Mouse (Mus musculus) embryonic facial prominence, embryonic 11.5 days (tissue): ENCODE measurements at regions not wholly inside any gene's neighbourhood (a gene's known extent, or its start where the extent isn't known, plus 50 kb on each side); places are given as distances from the start of the nearest gene placed in this dataset.

Experiments used
- ATAC-seq: fragments of 200-750 bp; cut with Nextera tagmentation; replicated peaks from 2 replicates; pipeline ENCODE4 v1.8.0; 2017; ENCODE audit warnings: low read depth; ENCODE audit not compliant: insufficient number of reproducible peaks, low FRiP score, low TSS enrichment
- DNase-seq: peaks from one replicate; pipeline ENCODE4 v3.0.0-alpha.2; 2015; ENCODE audit warnings: low spot score
- H3K27ac ChIP-seq: fragments of 300-500 bp; sonication (generic); replicated peaks from 2 replicates; pipeline ENCODE4 v1.5.1; 2014; ENCODE audit warnings: mild to moderate bottlenecking, low read depth, low read length, control low read depth
- H3K27me3 ChIP-seq: fragments of 300-500 bp; sonication (generic); 2 replicates; pipeline ENCODE4 v1.6.1; 2014; ENCODE audit warnings: mild to moderate bottlenecking, low read length, moderate library complexity, mixed read lengths; ENCODE audit not compliant: control insufficient read depth, insufficient read depth
- H3K36me3 ChIP-seq: fragments of 300-500 bp; sonication (generic); replicated peaks from 2 replicates; pipeline ENCODE4 v1.6.1; 2014; ENCODE audit warnings: low read depth, mild to moderate bottlenecking, low read length, moderate library complexity, mixed read lengths; ENCODE audit not compliant: control insufficient read depth, insufficient read depth
- H3K4me1 ChIP-seq: fragments of 300-500 bp; sonication (generic); 2 replicates; pipeline ENCODE4 v1.6.1; 2014; ENCODE audit warnings: low read length, mixed read lengths; ENCODE audit not compliant: control insufficient read depth, insufficient read depth
- H3K4me2 ChIP-seq: fragments of 300-500 bp; sonication (generic); 2 replicates; pipeline ENCODE4 v1.6.1; 2014; ENCODE audit warnings: low read depth, mild to moderate bottlenecking, control low read depth, low read length, moderate library complexity
- H3K4me3 ChIP-seq: fragments of 300-500 bp; sonication (generic); 2 replicates; pipeline ENCODE4 v1.5.1; 2014; ENCODE audit warnings: low read depth, low read length, control low read depth
- H3K9ac ChIP-seq: fragments of 300-500 bp; sonication (generic); replicated peaks from 2 replicates; pipeline ENCODE4 v1.6.1; 2014; ENCODE audit warnings: mild to moderate bottlenecking, control low read depth, low read length
- H3K9me3 ChIP-seq: fragments of 300-500 bp; sonication (generic); replicated peaks from 2 replicates; pipeline ENCODE4 v1.6.1; 2016; ENCODE audit warnings: mild to moderate bottlenecking, low read length, inconsistent platforms, mixed read lengths; ENCODE audit not compliant: control insufficient read depth
- WGBS: fragments of 180-500 bp; shearing (Covaris S2); extraction: QIAGEN DNeasy Blood & Tissue Kit; methylation state at CpG from one replicate; pipeline ENCODE4 v1.1.7; 2014; 5-methylcytosine and 5-hydroxymethylcytosine counted together

DNA sequence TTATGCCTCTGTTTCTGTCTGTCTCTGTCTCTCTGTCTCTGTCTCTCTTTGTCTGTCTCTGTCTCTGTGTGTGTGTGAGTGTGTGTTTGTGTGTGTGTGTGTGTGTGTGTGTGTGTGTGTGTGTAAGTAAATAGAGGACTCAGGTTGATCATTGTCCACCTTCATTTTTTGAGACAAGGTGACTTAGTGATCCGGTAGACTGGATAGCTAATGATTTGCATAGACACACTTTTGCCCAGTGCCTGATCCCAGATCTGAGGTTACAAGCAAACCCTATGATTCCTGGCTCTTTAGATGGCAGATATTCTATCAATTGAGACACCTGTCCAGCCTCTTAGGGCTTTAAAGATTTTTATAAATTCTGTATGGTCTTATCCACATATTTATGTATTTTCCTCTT, 706.9 kb upstream of the Apob start:
- no peak for ATAC-seq
- Histone ChIP-seq H3K9me3 (no peaks in the 10 kb centered on the region), H3K4me3 (no peak overlapping the region), H3K9ac (no peak overlapping the region), H3K27me3 (no peaks in the 10 kb centered on the region), H3K36me3 (no peaks in the 10 kb centered on the region), H3K4me2 (no peak overlapping the region), H3K27ac (no peak overlapping the region), H3K4me1 (no peaks in the 10 kb centered on the region)
- DNase-seq = no peak
- WGBS = 97% methylated on average over 1 of the region's 1 CpGs

DNA sequence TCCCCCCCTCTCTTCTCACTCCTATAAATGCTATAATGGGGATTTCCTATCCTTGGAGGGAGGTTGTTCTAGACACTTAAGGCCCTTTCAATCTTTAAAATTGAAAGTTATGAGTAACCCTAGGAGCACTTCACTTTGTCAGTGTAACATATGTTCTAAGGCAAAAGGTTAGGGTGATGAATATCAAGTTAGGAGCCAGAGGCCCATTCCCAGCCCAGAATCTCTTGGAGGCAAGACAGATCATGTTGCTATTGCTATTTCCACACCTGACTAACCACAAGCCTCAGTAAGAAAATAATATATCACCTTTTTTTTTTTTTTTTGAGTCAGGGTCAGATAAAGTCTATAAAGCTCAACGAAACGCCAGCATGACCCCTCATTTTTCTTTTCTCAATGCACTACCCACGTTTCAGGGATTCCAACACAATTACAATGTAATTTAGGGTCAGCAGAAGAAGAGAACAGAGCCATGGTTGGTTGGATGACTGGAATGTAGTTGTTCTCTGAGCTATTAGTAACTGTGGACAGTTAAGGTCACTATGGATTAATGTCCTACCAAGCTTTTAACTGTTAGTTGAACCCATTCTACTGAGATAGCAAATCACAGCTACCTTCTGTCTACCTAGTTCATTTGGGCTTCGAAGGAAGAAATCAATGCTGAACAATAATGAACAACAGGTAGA, 693.0 kb upstream of the Apob start:
- Histone ChIP-seq H3K4me2 (no peak overlapping the region), H3K27me3 (no peaks in the 10 kb centered on the region), H3K9ac (no peak overlapping the region), H3K4me3 (no peak overlapping the region), H3K36me3 (no peaks in the 10 kb centered on the region), H3K4me1 (no peaks in the 10 kb centered on the region), H3K9me3 (no peaks in the 10 kb centered on the region), H3K27ac (no peak overlapping the region)
- ATAC-seq (no peak), DNase-seq (no peak)
- 67% methylated on average over 4 of the region's 4 CpGs for WGBS

DNA sequence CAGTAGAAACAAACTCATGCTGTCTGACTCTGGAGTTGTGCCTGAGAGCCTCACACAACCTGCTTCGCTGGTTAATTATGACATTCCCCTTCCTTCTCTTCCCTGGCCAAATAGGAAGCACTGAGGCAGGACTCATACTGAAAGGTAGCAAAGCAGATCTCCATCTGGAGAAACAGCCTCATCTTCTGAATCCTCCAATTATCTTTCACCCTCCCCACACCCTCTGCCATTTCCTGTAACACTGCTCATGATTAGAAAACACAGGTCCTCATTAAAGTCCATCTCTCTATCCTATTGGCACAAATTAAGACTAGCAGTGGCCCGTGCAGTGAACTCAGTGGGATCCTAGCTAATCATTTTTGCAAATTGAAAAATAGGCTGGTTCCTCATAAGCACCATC, 685.9 kb upstream of the Apob start:
- WGBS = 65% methylated on average over 2 of the region's 2 CpGs
- H3K4me2 ChIP-seq = no peak overlapping the region
- H3K36me3 ChIP-seq = no peaks in the 10 kb centered on the region
- no peak overlapping the region for H3K9ac ChIP-seq
- no peaks in the 10 kb centered on the region for H3K9me3 ChIP-seq
- DNase-seq (no peak), ATAC-seq (no peak)
- H3K27ac ChIP-seq = no peak overlapping the region
- no peaks in the 10 kb centered on the region for H3K4me1 ChIP-seq
- no peaks in the 10 kb centered on the region for H3K27me3 ChIP-seq
- H3K4me3 ChIP-seq = no peak overlapping the region

DNA sequence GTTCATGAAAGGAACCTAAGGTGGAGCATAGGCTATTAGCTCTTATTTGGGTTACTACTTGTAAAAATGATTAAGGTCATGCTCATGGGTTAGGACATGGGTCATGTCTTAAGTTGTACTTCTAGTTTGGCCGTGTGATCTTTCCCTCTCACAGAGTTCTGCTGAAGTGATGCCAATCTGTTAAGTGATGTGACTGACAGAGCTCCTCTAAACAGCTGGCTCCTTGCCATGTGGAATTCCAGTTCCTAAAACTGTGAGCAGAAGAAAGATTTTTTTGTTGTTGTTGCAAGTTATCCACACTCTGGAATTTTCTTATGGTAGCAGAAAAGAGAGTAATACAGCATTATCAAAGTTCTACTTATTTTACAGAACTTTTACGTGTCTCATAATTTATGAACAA, 680.4 kb upstream of the Apob start:
- Histone ChIP-seq H3K4me2 (no peak overlapping the region), H3K27me3 (no peaks in the 10 kb centered on the region), H3K4me3 (no peak overlapping the region), H3K9me3 (no peaks in the 10 kb centered on the region), H3K4me1 (no peaks in the 10 kb centered on the region), H3K36me3 (no peaks in the 10 kb centered on the region), H3K27ac (no peak overlapping the region), H3K9ac (no peak overlapping the region)
- WGBS = 70% methylated on average over 2 of the region's 2 CpGs
- ATAC-seq (no peak), DNase-seq (no peak)

DNA sequence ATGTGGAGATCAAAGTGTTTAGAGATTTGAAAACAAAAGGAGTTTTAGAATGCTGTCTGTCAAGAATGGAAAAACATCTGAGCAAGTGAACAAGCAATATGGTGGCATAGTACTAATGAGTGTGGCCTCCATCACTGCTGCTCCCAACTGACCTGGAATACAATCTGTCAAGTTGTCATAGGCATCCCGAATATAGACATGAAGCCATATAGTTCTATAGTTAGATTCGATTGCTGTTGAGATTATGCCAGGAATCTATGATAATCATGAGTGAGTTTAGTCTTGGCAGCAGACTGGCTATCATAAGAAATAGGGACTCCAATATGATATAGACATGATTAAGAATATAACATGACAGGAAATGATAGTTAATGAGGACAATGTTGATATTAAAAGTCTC, 656.0 kb upstream of the Apob start:
- 85% methylated on average over 2 of the region's 2 CpGs for WGBS
- no peak for ATAC-seq
- H3K4me2 ChIP-seq = no peak overlapping the region
- H3K4me1 ChIP-seq = no peaks in the 10 kb centered on the region
- H3K9me3 ChIP-seq = no peaks in the 10 kb centered on the region
- H3K27me3 ChIP-seq = no peaks in the 10 kb centered on the region
- no peak for DNase-seq
- H3K27ac ChIP-seq = no peak overlapping the region
- H3K4me3 ChIP-seq = no peak overlapping the region
- no peak overlapping the region for H3K9ac ChIP-seq
- no peaks in the 10 kb centered on the region for H3K36me3 ChIP-seq

DNA sequence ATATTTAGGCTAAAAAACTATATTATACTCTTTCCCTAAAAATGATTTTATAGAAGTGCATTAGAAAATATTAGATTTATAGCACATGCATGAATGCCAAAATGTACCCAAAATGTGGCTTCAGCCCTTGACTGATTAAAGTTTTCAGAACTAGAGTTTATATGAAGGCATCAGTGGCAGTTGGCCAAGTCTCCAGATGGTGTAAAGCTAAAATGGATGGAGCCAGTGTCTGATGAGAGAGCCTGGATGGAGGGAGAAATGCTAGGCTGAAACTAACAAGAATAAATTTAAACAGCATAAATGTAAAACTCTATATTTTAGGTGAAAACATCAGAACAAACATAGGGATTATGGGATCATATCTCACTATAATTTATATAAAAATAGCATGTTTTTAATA, 648.8 kb upstream of the Apob start:
- Histone ChIP-seq H3K9ac (no peak overlapping the region), H3K27me3 (no peaks in the 10 kb centered on the region), H3K4me1 (no peaks in the 10 kb centered on the region), H3K9me3 (no peaks in the 10 kb centered on the region), H3K27ac (no peak overlapping the region), H3K4me2 (no peak overlapping the region), H3K36me3 (no peaks in the 10 kb centered on the region), H3K4me3 (no peak overlapping the region)
- ATAC-seq (no peak), DNase-seq (no peak)
